Mouse (Mus musculus): ENCODE data around the gene I830077J02Rik.
"Not testable (repeated sequence)": the region's sequence is repeated elsewhere in the genome, so short reads cannot be mapped to it uniquely, and the experiment has no call there.

I830077J02Rik gene

DNA sequence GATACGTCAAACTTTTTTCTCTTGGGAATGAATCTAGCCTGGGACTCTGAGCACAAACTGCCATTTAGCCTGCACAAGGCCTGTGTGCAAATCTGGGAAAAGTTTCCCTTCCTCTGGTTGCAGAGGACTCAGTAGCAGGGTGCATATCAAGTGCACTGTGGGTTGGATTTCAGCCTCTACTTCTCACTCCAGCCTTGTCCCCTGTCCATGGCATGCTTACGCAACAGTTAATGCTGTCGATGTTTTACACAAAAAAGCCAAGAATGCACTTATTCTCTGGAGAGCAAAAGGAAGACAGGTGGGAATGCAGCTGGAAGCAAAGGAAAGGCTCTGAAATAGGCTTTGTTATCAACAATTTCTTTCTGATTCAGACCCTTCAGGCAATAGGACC is 14.1 kb downstream of the I830077J02Rik start:
- DNase-seq (ENCODE audit: low read depth, low spot score) = no peak

GRCm38 (mm10) chr3:105917656-105918354 is 14.7 kb downstream of the I830077J02Rik start:
- DNase-seq (ENCODE audit: low read depth, low spot score) = no peak

- not testable (repeated sequence) for DNase-seq (ENCODE audit: low read depth, low spot score)
Measured at GRCm38 (mm10) chr3:105916455-105916854, 16.0 kb downstream of the I830077J02Rik start.

DNA sequence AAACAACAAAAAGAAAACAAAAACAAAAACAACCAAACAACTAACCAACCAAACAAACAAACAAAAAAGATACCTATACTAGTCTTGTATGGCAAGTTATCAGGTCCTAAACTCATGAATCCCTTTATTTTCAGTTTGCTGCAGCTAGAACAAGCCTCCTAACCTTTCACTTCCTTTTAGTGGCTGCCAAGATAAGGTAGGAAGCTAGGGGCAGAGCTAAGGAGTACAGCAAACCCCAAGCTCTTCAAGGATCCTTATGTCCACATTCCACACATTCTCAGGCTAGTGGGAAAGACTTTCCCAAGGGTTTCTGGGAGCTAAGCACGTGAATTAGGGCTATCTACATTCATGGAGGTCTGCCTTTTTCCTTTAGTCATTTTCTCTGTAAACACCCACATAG is 17.2 kb downstream of the I830077J02Rik start:
- no peak for DNase-seq (ENCODE audit: low read depth, low spot score)

DNA sequence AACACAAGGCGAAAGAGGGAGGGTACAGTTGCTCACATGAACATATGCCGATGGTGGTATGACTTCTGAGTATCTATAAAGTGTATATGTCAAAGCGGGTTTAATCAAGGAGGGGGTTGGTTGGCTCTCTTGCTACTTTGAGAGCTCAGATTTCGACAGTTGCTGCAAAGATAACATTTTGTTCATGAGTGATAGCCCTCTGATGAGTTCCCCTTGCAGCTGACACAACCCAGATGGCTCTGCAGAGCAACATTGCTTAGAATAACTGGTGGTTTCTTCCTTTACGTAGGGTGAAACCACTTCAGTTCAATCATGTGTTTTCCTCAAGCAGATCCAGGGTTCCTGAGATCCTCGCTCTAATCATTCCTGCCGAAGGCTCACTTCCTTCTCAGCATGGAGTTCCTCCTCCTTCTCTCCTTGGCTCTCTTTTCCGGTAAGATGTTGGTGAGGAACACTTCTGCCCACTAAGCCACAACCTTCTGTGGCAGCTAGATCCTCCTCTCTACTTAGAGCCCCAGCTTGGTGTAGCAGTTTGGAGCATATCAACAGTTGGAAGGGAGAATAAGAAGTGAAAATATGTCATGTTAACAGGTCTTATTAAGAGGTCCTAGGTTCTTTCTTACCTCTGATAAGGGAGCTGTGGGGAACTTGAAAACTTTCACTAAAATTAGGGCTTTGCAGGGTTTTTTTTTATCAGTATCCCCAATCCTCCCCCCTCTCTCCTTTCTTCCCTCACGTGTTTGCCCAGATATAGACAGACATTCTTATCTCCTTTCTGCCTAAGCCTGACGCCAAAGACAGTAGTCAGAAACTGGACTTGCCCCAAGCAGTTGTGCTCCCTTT is 18.4 kb downstream of the I830077J02Rik start:
- no peak for DNase-seq (ENCODE audit: low read depth, low spot score)

- no peak for DNase-seq (ENCODE audit: low read depth, low spot score)
Measured at GRCm38 (mm10) chr3:105912097-105912880, 20.2 kb downstream of the I830077J02Rik start.

DNA sequence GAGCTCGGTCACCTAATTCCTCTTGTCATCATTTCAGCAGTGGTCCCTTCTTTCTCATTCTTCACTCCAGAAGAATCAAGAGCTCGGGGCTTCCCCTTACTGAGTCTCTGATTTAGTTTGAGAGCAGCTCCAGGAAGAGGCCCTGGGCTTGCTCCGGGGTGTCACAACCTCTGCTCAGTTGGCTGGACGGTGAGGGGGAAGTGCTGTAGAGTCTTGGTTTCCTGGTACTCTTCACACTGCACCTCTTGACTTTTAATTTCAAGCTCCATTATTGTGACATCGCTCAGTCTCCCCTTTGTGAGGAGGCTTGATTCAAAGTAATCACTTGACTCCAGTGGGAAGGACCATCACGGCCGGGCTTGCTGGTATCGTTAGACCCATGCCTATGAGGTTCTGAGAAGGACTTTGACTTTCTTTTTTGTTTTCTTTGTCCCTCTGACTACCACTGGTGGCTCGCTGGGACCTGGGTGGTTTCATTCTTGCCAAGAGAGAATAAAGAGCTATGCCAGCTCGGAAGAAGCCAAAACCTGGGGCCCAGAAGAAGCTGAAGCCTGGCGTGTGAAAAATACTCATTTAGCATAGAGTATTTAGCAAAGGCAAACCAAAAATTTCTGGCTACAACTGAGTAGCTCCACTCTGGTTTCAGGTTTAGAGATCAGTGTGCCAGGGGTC is 21.8 kb downstream of the I830077J02Rik start:
- DNase-seq (ENCODE audit: low read depth, low spot score) = no peak

DNA sequence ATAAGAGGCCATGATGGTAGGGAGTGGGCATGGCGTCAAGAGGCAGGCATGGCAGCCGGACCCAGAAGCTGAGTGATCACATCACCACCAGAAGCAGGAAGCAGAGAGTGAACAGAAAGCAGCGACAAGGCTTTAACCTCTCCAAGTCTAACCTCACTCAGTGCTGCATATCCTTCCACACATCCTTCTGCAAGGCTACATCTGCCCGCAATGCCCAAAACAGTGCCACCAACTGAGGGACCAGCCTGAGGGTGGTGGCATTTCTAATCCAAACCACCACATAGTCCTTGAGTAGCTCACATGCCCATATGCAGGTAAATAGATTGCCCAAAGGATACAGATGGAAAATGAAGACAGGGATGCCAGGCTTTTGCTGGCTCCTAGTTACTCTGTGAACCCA is 23.5 kb downstream of the I830077J02Rik start:
- no peak for DNase-seq (ENCODE audit: low read depth, low spot score)

DNA sequence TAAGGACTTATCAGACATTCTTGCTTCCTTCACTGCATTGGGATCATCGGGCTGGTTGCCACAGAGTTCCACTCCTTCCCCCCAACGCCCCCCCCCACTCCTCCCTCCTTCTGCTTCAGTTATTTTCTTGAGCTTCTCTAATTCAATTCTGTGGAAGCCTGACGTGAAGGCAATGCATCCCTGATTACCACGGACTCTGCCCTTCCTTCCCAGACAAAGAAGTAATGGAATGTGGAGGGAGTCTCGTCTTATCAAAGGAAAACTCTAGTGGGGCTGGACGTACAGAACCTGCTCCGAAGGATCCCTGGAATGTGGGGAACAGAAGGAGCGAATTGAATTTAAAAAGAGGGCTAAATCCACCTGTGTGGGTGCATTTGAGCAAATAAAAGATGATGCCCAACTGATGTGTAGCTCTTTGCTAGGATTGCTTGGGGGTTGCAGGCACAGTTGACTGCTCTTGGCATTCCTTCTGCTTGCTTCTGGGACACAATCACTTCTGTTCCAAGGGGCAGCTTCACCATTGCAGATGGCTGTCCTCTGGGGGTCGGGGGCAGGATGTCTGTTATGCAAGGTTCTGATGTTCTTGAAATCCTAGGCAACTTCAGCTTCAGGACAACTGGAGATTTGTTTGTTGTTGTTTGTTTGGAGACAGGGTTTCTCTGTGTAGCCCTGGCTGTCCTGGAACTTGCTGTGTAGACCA is 24.4 kb downstream of the I830077J02Rik start:
- DNase-seq (ENCODE audit: low read depth, low spot score) = no peak

DNA sequence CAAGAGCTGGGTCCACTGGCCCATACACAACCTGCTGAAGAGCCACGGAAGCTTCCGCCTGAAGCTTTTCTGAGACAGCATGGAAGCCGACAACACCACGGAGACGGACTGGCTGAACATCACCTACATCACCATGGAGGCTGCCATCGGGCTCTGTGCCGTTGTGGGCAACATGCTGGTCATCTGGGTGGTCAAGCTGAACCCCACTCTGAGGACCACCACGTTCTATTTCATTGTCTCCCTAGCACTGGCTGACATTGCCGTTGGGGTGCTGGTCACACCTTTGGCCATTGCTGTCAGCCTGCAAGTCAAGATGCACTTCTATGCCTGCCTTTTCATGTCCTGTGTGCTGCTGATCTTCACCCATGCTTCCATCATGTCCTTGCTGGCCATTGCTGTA is 27.7 kb downstream of the I830077J02Rik start:
- DNase-seq (ENCODE audit: low read depth, low spot score) = no peak

DNA sequence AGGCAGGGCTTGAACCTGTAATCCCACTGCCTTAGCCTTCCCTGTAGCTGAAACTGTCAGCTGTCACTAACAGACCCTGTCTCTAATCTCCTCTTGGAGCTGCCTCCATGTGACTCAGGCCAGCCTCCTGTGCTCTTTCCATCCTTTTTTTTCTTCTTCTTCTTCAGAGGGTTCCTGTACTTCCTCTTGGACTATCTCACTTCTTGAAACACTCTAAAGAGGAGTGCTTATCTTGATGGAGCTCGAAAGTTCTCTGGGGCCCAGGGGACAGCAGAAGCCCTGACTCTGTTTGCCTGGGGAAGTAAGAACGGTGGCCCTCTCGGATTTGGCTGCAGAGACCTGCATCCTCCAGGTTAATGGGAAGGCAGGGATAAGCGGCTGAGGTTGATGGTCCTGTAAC is 28.3 kb downstream of the I830077J02Rik start:
- no peak for DNase-seq (ENCODE audit: low read depth, low spot score)

GRCm38 (mm10) chr3:105901468-105901867 is 31.0 kb downstream of the I830077J02Rik start:
- no peak for DNase-seq (ENCODE audit: low read depth, low spot score)

GRCm38 (mm10) chr3:105900716-105901115 is 31.7 kb downstream of the I830077J02Rik start:
- no peak for DNase-seq (ENCODE audit: low read depth, low spot score)

GRCm38 (mm10) chr3:105900266-105900665 is 32.2 kb downstream of the I830077J02Rik start:
- no peak for DNase-seq (ENCODE audit: low read depth, low spot score)

- DNase-seq (ENCODE audit: low read depth, low spot score) = peak; percentile 85
Measured at GRCm38 (mm10) chr3:105899394-105900147, 32.9 kb downstream of the I830077J02Rik start.

- DNase-seq (ENCODE audit: low read depth, low spot score) = no peak
Measured at GRCm38 (mm10) chr3:105898861-105899260, 33.6 kb downstream of the I830077J02Rik start.

DNA sequence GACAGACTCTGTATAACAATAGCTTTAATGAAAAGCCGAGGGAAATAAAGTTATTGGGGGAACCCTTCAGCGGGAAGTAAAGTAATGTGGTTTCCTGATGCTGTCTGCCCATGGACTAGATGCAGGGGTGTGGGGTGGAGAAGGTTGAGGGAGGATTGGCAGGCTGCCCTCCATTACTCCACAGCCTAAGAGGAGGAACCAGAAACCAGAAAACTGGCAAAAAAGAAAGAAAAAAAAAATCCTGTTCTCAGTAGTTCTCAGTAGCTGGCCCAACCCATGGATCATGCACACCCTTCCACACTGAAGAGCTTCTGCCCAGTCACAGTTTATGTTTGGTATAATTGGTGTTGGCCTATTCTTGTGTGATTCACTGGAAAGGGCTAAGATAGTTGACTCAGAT is 34.1 kb downstream of the I830077J02Rik start:
- no peak for DNase-seq (ENCODE audit: low read depth, low spot score)

- DNase-seq (ENCODE audit: low read depth, low spot score) = no peak
Measured at GRCm38 (mm10) chr3:105896811-105897210, 35.7 kb downstream of the I830077J02Rik start.

GRCm38 (mm10) chr3:105894601-105895592 is 37.6 kb downstream of the I830077J02Rik start:
- DNase-seq (ENCODE audit: low read depth, low spot score) = peak; percentile 20
